In the genomic region with DNA sequence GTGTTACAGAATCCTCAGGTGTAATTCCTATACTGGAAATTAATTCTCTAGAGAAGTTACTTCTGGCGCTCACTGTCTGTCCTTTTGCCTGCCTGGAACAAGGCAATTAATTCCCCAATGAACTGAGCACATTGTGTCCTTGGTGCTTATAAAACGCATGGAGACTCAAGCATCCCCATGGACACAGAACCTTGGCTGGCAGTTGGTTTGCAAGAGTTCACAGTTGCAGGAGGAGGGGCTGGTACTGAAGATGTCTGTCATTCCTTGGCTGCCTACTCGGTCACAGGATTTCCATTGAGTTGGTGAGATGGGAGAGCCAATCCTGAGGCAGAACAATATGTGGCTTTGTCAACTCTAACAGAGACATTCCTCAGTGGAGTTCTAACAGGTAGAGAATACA, we compare ENCODE assay signal across 14 mouse cellular contexts. TPM values are rescaled to one million over a fixed set of nuclear protein-coding genes. Genes with fewer than 3 reads are reported as not detected.
DNase-seq lines count a peak whose midpoint lies in the region; ATAC-seq lines count a peak whose summit lies in the region.
"Had no signal": no experiment of that assay in that cellular context is flagged by ENCODE, and none has a peak within 500 bp of the region (broad histone marks: within the 10 kb centered on the region; RNA-seq: fewer than 3 reads in every experiment).

No protein-coding gene starts in this region.

- H3K27me3 ChIP-seq in embryonic facial prominence, embryonic 14.5 days (replicated peaks; ENCODE audit: control insufficient read depth, insufficient read depth, low read length), result no peaks in the 10 kb centered on the region
- no peaks in the 10 kb centered on the region for H3K27me3 ChIP-seq in embryonic facial prominence, embryonic 10.5 days (replicated peaks; ENCODE audit: low read depth, poor library complexity, severe bottlenecking)
- no peaks in the 10 kb centered on the region for H3K27me3 ChIP-seq in kidney, embryonic 15.5 days
- H3K27me3 ChIP-seq in forebrain, embryonic 12.5 days, result no peaks in the 10 kb centered on the region
- H3K27me3 ChIP-seq: embryonic facial prominence, embryonic 13.5 days; lung, embryonic 15.5 days had no signal

- no peaks in the 10 kb centered on the region for H3K9me3 ChIP-seq in embryonic facial prominence, embryonic 14.5 days (ENCODE audit: control insufficient read depth, low read length)
- H3K9me3 ChIP-seq in embryonic facial prominence, embryonic 10.5 days, result no peaks in the 10 kb centered on the region
- H3K9me3 ChIP-seq in kidney, embryonic 15.5 days (replicated peaks), result no peaks in the 10 kb centered on the region
- H3K9me3 ChIP-seq in forebrain, embryonic 12.5 days, result no peaks in the 10 kb centered on the region
- H3K9me3 ChIP-seq: embryonic facial prominence, embryonic 13.5 days; lung, embryonic 15.5 days had no signal

- WGBS in embryonic facial prominence, embryonic 14.5 days, result 63% methylated on average over 3 of the region's 3 CpGs
- 68% methylated on average over 3 of the region's 3 CpGs for WGBS in embryonic facial prominence, embryonic 10.5 days
- 84% methylated on average over 3 of the region's 3 CpGs for WGBS in kidney, embryonic 15.5 days
- WGBS in forebrain, embryonic 12.5 days, result 76% methylated on average over 3 of the region's 3 CpGs

- no peak overlapping the region for H3K4me3 ChIP-seq in embryonic facial prominence, embryonic 14.5 days (ENCODE audit: low read depth, low read length)
- H3K4me3 ChIP-seq in embryonic facial prominence, embryonic 10.5 days, result no peak overlapping the region
- H3K4me3 ChIP-seq in kidney, embryonic 15.5 days (replicated peaks), result no peak overlapping the region
- no peak overlapping the region for H3K4me3 ChIP-seq in forebrain, embryonic 12.5 days (replicated peaks)
- H3K4me3 ChIP-seq: embryonic facial prominence, embryonic 13.5 days; lung, embryonic 15.5 days had no signal

- no peak for DNase-seq in embryonic facial prominence, embryonic 14.5 days (ENCODE audit: low spot score)
- no peak for DNase-seq in embryonic facial prominence, embryonic 10.5 days (ENCODE audit: low spot score)
- DNase-seq in kidney, adult 18-20 months, result no peak
- peak; percentile 27 for DNase-seq in NIH3T3 (ENCODE audit: low read depth)
- DNase-seq in gastrocnemius, postnatal 25 days, result peak; percentile 59
- DNase-seq: layer of hippocampus, postnatal 36 days; right cerebral cortex, postnatal 4 days; thymus, postnatal 25 days had no signal

- H3K9ac ChIP-seq in embryonic facial prominence, embryonic 14.5 days (ENCODE audit: low read depth, low read length), result no peak overlapping the region
- H3K9ac ChIP-seq in kidney, embryonic 15.5 days, result no peak overlapping the region
- no peak overlapping the region for H3K9ac ChIP-seq in forebrain, embryonic 12.5 days
- H3K9ac ChIP-seq: embryonic facial prominence, embryonic 13.5 days; lung, embryonic 15.5 days had no signal

- H3K36me3 ChIP-seq in embryonic facial prominence, embryonic 14.5 days (ENCODE audit: control insufficient read depth, insufficient read depth, low read length), result no peaks in the 10 kb centered on the region
- H3K36me3 ChIP-seq in embryonic facial prominence, embryonic 10.5 days (replicated peaks), result peaks cover 15% of the 10 kb centered on the region; the same call in 1 of the 2 replicates
- no peaks in the 10 kb centered on the region; the same call in 1 of the 2 replicates for H3K36me3 ChIP-seq in kidney, embryonic 15.5 days
- H3K36me3 ChIP-seq in forebrain, embryonic 12.5 days (replicated peaks), result 0 out of 2 replicates have a peak, but pooled peaks cover 4% of the 10 kb centered on the region
- H3K36me3 ChIP-seq: lung, embryonic 15.5 days had no signal

- no peak overlapping the region for H3K4me2 ChIP-seq in embryonic facial prominence, embryonic 14.5 days (ENCODE audit: low read depth, low read length)
- no peak overlapping the region for H3K4me2 ChIP-seq in kidney, embryonic 15.5 days
- no peak overlapping the region for H3K4me2 ChIP-seq in forebrain, embryonic 12.5 days
- H3K4me2 ChIP-seq: embryonic facial prominence, embryonic 13.5 days; lung, embryonic 15.5 days had no signal

- H3K4me1 ChIP-seq in embryonic facial prominence, embryonic 14.5 days (ENCODE audit: control insufficient read depth, insufficient read depth, low read length), result no peaks in the 10 kb centered on the region
- H3K4me1 ChIP-seq in embryonic facial prominence, embryonic 10.5 days, result no peaks in the 10 kb centered on the region
- 0 out of 2 replicates have a peak, but pooled peaks cover 6% of the 10 kb centered on the region for H3K4me1 ChIP-seq in kidney, embryonic 15.5 days
- H3K4me1 ChIP-seq in forebrain, embryonic 12.5 days, result no peaks in the 10 kb centered on the region
- H3K4me1 ChIP-seq: lung, embryonic 15.5 days had no signal

- H3K27ac ChIP-seq in embryonic facial prominence, embryonic 14.5 days (replicated peaks; ENCODE audit: low read depth, low read length), result no peak overlapping the region
- H3K27ac ChIP-seq in embryonic facial prominence, embryonic 10.5 days (replicated peaks), result no peak overlapping the region
- H3K27ac ChIP-seq in kidney, embryonic 15.5 days, result peak overlapping the region; percentile 29; the same call in 1 of the 2 replicates
- no peak overlapping the region for H3K27ac ChIP-seq in forebrain, embryonic 12.5 days
- H3K27ac ChIP-seq: embryonic facial prominence, embryonic 13.5 days; lung, embryonic 15.5 days had no signal

- peak; percentile 63; the same call in 1 of the 2 replicates for ATAC-seq in embryonic facial prominence, embryonic 14.5 days (ENCODE audit: low read depth)
- no peak for ATAC-seq in kidney, embryonic 15.5 days (replicated peaks; ENCODE audit: low FRiP score)
- no peak for ATAC-seq in forebrain, embryonic 12.5 days (ENCODE audit: low FRiP score)
- ATAC-seq in granulocyte monocyte progenitor cell, adult 5-6 weeks (replicated peaks; ENCODE audit: poor library complexity, severe bottlenecking), result no peak
- ATAC-seq: CD4-positive, CD25-positive, alpha-beta regulatory T cell, adult 4 months had no signal

RNA-seq across cellular contexts. Expression of gene Mpdz, which starts 12.5 kb away (rescaled TPM):
- polyA plus RNA-seq in embryonic facial prominence, embryonic 14.5 days (2014; fragmentation: Nextera tagmentation; extraction: Ambion mirVana), result 37.1 and 37.4 TPM in 2 replicates
- 39.9 and 49.0 TPM in 2 replicates for polyA plus RNA-seq in embryonic facial prominence, embryonic 10.5 days (2016; fragmentation: Nextera tagmentation; extraction: Ambion mirVana)
- polyA plus RNA-seq in kidney, embryonic 15.5 days (2015; fragmentation: Nextera tagmentation; extraction: Ambion mirVana), result 30.3 and 31.2 TPM in 2 replicates
- total RNA-seq in gastrocnemius, postnatal 25 days (2021), result 10 to 100 TPM; 41.7 to 48.3 TPM
- polyA plus RNA-seq in forebrain, embryonic 12.5 days (2016; fragmentation: Nextera tagmentation; extraction: Ambion mirVana), result 53.8 and 54.1 TPM in 2 replicates
- total RNA-seq in granulocyte monocyte progenitor cell, adult 5-6 weeks (2014; fragmentation: Nextera tagmentation), result not detected in 2 replicates
- 0.10 TPM in 1 of 2 replicates, not detected in the other for total RNA-seq in granulocyte monocyte progenitor cell, adult 5-6 weeks (2017)

Comparison
In these comparisons a context has a peak if more than half of its experiments do, and no peak if none do; other contexts are left out.
1. DNase-seq: peak in NIH3T3 (single experiment) and gastrocnemius, postnatal 25 days (single experiment); none in embryonic facial prominence, embryonic 14.5 days (single experiment), embryonic facial prominence, embryonic 10.5 days (single experiment) and kidney, adult 18-20 months (single experiment).